Mouse (Mus musculus): ENCODE measurements at regions not wholly inside any gene's neighbourhood (a gene's known extent, or its start where the extent isn't known, plus 50 kb on each side); places are given as distances from the start of the nearest gene placed in this dataset.

GRCm38 (mm10) chr2:75149036-75149435 lies 323.4 kb downstream of the Mtx2 start:
- TF ChIP-seq CTCF (IDR thresholded peaks at IDR 0.05 in 2 of 3, conservative IDR thresholded peaks at IDR 0.05 in 1 of 3; ENCODE audit: control insufficient read depth in 1 of 3, insufficient read depth in 1 of 3, low read depth in 2 of 3, low read length in 3 of 3, poor library complexity in 1 of 3, severe bottlenecking in 1 of 3) (no peak), RCOR1 (IDR thresholded peaks at IDR 0.05; ENCODE audit: low read depth, low read length) (no peak), POLR2A (IDR thresholded peaks at IDR 0.05; ENCODE audit: control insufficient read depth in 1 of 2, insufficient read depth in 1 of 2, low read depth in 1 of 2, low read length in 2 of 2, poor library complexity in 1 of 2) (no peak), EP300 (IDR thresholded peaks at IDR 0.05; ENCODE audit: low read depth in 1 of 2, low read length in 2 of 2) (no peak), MAZ (IDR thresholded peaks at IDR 0.05; ENCODE audit: low read depth, low read length) (no peak)

Data from MEL (cell line).